Mouse (Mus musculus): ENCODE results near the gene Map3k7. TPM values are rescaled to one million over a fixed set of nuclear protein-coding genes. Genes with fewer than 3 reads are reported as not detected.

Map3k7 gene
- total and polyA plus RNA-seq, 2 experiments from 2014 or later = 18.0 to 30.0 TPM

- H3K4me3 ChIP-seq (ENCODE audit: low read depth, low read length) = no peak overlapping the region
- no peaks in the 10 kb centered on the region for H3K27me3 ChIP-seq (ENCODE audit: control insufficient read depth, insufficient read depth, low read length)
- H3K4me1 ChIP-seq (ENCODE audit: control insufficient read depth, insufficient read depth) = no peaks in the 10 kb centered on the region
- ATAC-seq (ENCODE audit: insufficient read depth, low read depth) (no peak), DNase-seq (ENCODE audit: low spot score) (no peak)
- no peaks in the 10 kb centered on the region for H3K36me3 ChIP-seq (replicated peaks; ENCODE audit: control insufficient read depth, insufficient read depth, low read length)
- H3K4me2 ChIP-seq (ENCODE audit: low read depth, low read length) = no peak overlapping the region
- no peak overlapping the region for H3K27ac ChIP-seq (ENCODE audit: low read depth)
- WGBS = 72% methylated on average over 3 of the region's 3 CpGs
- H3K9me3 ChIP-seq (replicated peaks; ENCODE audit: control insufficient read depth, low read length) = no peaks in the 10 kb centered on the region
- no peak overlapping the region for H3K9ac ChIP-seq (replicated peaks; ENCODE audit: low read depth, low read length)
- TF ChIP-seq EP300 (IDR thresholded peaks at IDR 0.05; ENCODE audit: low read depth) = no peak
- no peak for TF ChIP-seq CTCF (IDR thresholded peaks at IDR 0.05; ENCODE audit: low read depth)
These were observed 99.4 kb downstream of the Map3k7 start for GRCm38 (mm10) chr4:32063291-32063690.

Data from heart, postnatal 0 days (tissue).